Mouse (Mus musculus): ENCODE measurements around the gene Oosp2. TPM values are rescaled to one million over a fixed set of nuclear protein-coding genes. Genes with fewer than 3 reads are reported as not detected.

Gene Oosp2
- polyA plus RNA-seq (2012; rRNA removed) = not detected in 2 replicates

- Histone ChIP-seq H3K27ac (ENCODE audit: insufficient read depth, low read length) (no peak within 1 kb of the TSS), H3K4me1 (ENCODE audit: control insufficient read depth, insufficient read depth, low read length) (no peaks in the 10 kb centered on the region), H3K4me3 (ENCODE audit: insufficient read depth, low read length) (no peak within 1 kb of the TSS)
- TF ChIP-seq CTCF (IDR thresholded peaks at IDR 0.05; ENCODE audit: extremely low read depth, insufficient read depth, low read length) (no peak), POLR2A (IDR thresholded peaks at IDR 0.05; ENCODE audit: extremely low read depth, insufficient read depth, low read length) (no peak)
Measured at GRCm38 (mm10) chr19:11660459-11660858, at the start of gene Oosp2. TSS of gene Oosp2 (minus strand) at chr19:11660559.

- Histone ChIP-seq H3K4me3 (ENCODE audit: insufficient read depth, low read length) (no peak overlapping the region), H3K27ac (ENCODE audit: insufficient read depth, low read length) (no peak overlapping the region), H3K4me1 (ENCODE audit: control insufficient read depth, insufficient read depth, low read length) (no peaks in the 10 kb centered on the region)
- TF ChIP-seq POLR2A (IDR thresholded peaks at IDR 0.05; ENCODE audit: extremely low read depth, insufficient read depth, low read length) = no peak
- no peak for TF ChIP-seq CTCF (IDR thresholded peaks at IDR 0.05; ENCODE audit: extremely low read depth, insufficient read depth, low read length)
Measured at GRCm38 (mm10) chr19:11698342-11698741, 38.0 kb upstream of the Oosp2 start.

- Histone ChIP-seq H3K4me3 (ENCODE audit: insufficient read depth, low read length) (no peak within 1 kb of the TSS), H3K4me1 (ENCODE audit: control insufficient read depth, insufficient read depth, low read length) (no peaks in the 10 kb centered on the region), H3K27ac (ENCODE audit: insufficient read depth, low read length) (no peak within 1 kb of the TSS)
- no peak for TF ChIP-seq POLR2A (IDR thresholded peaks at IDR 0.05; ENCODE audit: extremely low read depth, insufficient read depth, low read length)
- no peak for TF ChIP-seq CTCF (IDR thresholded peaks at IDR 0.05; ENCODE audit: extremely low read depth, insufficient read depth, low read length)
Measured at GRCm38 (mm10) chr19:11696755-11697154, 36.4 kb upstream of the Oosp2 start, which contains the start of gene Oosp3. TSS of gene Oosp3 (plus strand) at chr19:11697055.

- H3K4me1 ChIP-seq (ENCODE audit: control insufficient read depth, insufficient read depth, low read length) = no peaks in the 10 kb centered on the region
- H3K4me3 ChIP-seq (ENCODE audit: insufficient read depth, low read length) = no peak overlapping the region
- TF ChIP-seq CTCF (IDR thresholded peaks at IDR 0.05; ENCODE audit: extremely low read depth, insufficient read depth, low read length) (no peak), POLR2A (IDR thresholded peaks at IDR 0.05; ENCODE audit: extremely low read depth, insufficient read depth, low read length) (no peak)
- no peak overlapping the region for H3K27ac ChIP-seq (ENCODE audit: insufficient read depth, low read length)
Measured at GRCm38 (mm10) chr19:11691454-11691853, 31.1 kb upstream of the Oosp2 start.

GRCm38 (mm10) chr19:11690839-11691238, 30.5 kb upstream of the Oosp2 start, which contains the start of gene Oosp1:
TSS of gene Oosp1 (minus strand) at chr19:11691150.
- Histone ChIP-seq H3K4me1 (ENCODE audit: control insufficient read depth, insufficient read depth, low read length) (no peaks in the 10 kb centered on the region), H3K27ac (ENCODE audit: insufficient read depth, low read length) (no peak within 1 kb of the TSS), H3K4me3 (ENCODE audit: insufficient read depth, low read length) (no peak within 1 kb of the TSS)
- TF ChIP-seq POLR2A (IDR thresholded peaks at IDR 0.05; ENCODE audit: extremely low read depth, insufficient read depth, low read length) (no peak), CTCF (IDR thresholded peaks at IDR 0.05; ENCODE audit: extremely low read depth, insufficient read depth, low read length) (no peak)

GRCm38 (mm10) chr19:11661562-11661961, 1.2 kb upstream of the Oosp2 start:
- TF ChIP-seq CTCF (IDR thresholded peaks at IDR 0.05; ENCODE audit: extremely low read depth, insufficient read depth, low read length) = no peak
- no peaks in the 10 kb centered on the region for H3K4me1 ChIP-seq (ENCODE audit: control insufficient read depth, insufficient read depth, low read length)
- no peak overlapping the region for H3K27ac ChIP-seq (ENCODE audit: insufficient read depth, low read length)
- H3K4me3 ChIP-seq (ENCODE audit: insufficient read depth, low read length) = no peak overlapping the region

- Histone ChIP-seq H3K4me3 (ENCODE audit: insufficient read depth, low read length) (no peak overlapping the region), H3K4me1 (ENCODE audit: control insufficient read depth, insufficient read depth, low read length) (no peaks in the 10 kb centered on the region), H3K27ac (ENCODE audit: insufficient read depth, low read length) (no peak overlapping the region)
- TF ChIP-seq POLR2A (IDR thresholded peaks at IDR 0.05; ENCODE audit: extremely low read depth, insufficient read depth, low read length) (no peak), CTCF (IDR thresholded peaks at IDR 0.05; ENCODE audit: extremely low read depth, insufficient read depth, low read length) (no peak)
Measured at GRCm38 (mm10) chr19:11659142-11659541, 1.2 kb downstream of the Oosp2 start.

- Histone ChIP-seq H3K27ac (ENCODE audit: insufficient read depth, low read length) (no peak overlapping the region), H3K4me3 (ENCODE audit: insufficient read depth, low read length) (no peak overlapping the region), H3K4me1 (ENCODE audit: control insufficient read depth, insufficient read depth, low read length) (no peaks in the 10 kb centered on the region)
- TF ChIP-seq CTCF (IDR thresholded peaks at IDR 0.05; ENCODE audit: extremely low read depth, insufficient read depth, low read length) (no peak), POLR2A (IDR thresholded peaks at IDR 0.05; ENCODE audit: extremely low read depth, insufficient read depth, low read length) (no peak)
Measured at GRCm38 (mm10) chr19:11649564-11649963, 10.8 kb downstream of the Oosp2 start.

GRCm38 (mm10) chr19:11646166-11646565, 14.2 kb downstream of the Oosp2 start:
- no peaks in the 10 kb centered on the region for H3K4me1 ChIP-seq (ENCODE audit: control insufficient read depth, insufficient read depth, low read length)
- no peak overlapping the region for H3K4me3 ChIP-seq (ENCODE audit: insufficient read depth, low read length)
- TF ChIP-seq POLR2A (IDR thresholded peaks at IDR 0.05; ENCODE audit: extremely low read depth, insufficient read depth, low read length) (no peak), CTCF (IDR thresholded peaks at IDR 0.05; ENCODE audit: extremely low read depth, insufficient read depth, low read length) (no peak)
- no peak overlapping the region for H3K27ac ChIP-seq (ENCODE audit: insufficient read depth, low read length)

GRCm38 (mm10) chr19:11640732-11641131, 19.6 kb downstream of the Oosp2 start, which contains the start of gene Ms4a3:
TSS of gene Ms4a3 (minus strand) at chr19:11640851.
- no peak for TF ChIP-seq CTCF (IDR thresholded peaks at IDR 0.05; ENCODE audit: extremely low read depth, insufficient read depth, low read length)
- no peak for TF ChIP-seq POLR2A (IDR thresholded peaks at IDR 0.05; ENCODE audit: extremely low read depth, insufficient read depth, low read length)
- Histone ChIP-seq H3K27ac (ENCODE audit: insufficient read depth, low read length) (no peak within 1 kb of the TSS), H3K4me3 (ENCODE audit: insufficient read depth, low read length) (no peak within 1 kb of the TSS), H3K4me1 (ENCODE audit: control insufficient read depth, insufficient read depth, low read length) (no peaks in the 10 kb centered on the region)

Measured in cortical plate, adult 2 months (tissue).